Mouse (Mus musculus): ENCODE data around the gene N4bp2l2. TPM values are rescaled to one million over a fixed set of nuclear protein-coding genes. Genes with fewer than 3 reads are reported as not detected.

The N4bp2l2 gene
- polyA plus RNA-seq, 1 experiment from 2014 or later, result 17.4 TPM

GRCm38 (mm10) chr5:150566971-150567370 is 99.0 kb downstream of the N4bp2l2 start:
- Histone ChIP-seq H3K9me3 (replicated peaks; ENCODE audit: control insufficient read depth, low read length) (no peaks in the 10 kb centered on the region), H3K4me1 (ENCODE audit: control insufficient read depth, low read depth, low read length) (no peaks in the 10 kb centered on the region), H3K27ac (ENCODE audit: low read length) (no peak overlapping the region), H3K36me3 (ENCODE audit: control insufficient read depth, insufficient read depth) (peaks cover 19% of the 10 kb centered on the region), H3K9ac (ENCODE audit: low read depth, low read length) (no peak overlapping the region), H3K4me3 (ENCODE audit: low read depth, low read length) (no peak overlapping the region), H3K4me2 (ENCODE audit: low read depth, low read length) (no peak overlapping the region), H3K27me3 (ENCODE audit: control insufficient read depth, insufficient read depth, low read depth, low read length) (no peaks in the 10 kb centered on the region)
- WGBS (ENCODE audit: insufficient replicate concordance), result 86% methylated on average over 5 of the region's 5 CpGs
- no peak for ATAC-seq (ENCODE audit: low read depth)

- 53% methylated on average over 3 of the region's 3 CpGs for WGBS (ENCODE audit: insufficient replicate concordance)
- Histone ChIP-seq H3K27ac (ENCODE audit: low read length) (no peak overlapping the region), H3K4me2 (ENCODE audit: low read depth, low read length) (no peak overlapping the region), H3K27me3 (ENCODE audit: control insufficient read depth, insufficient read depth, low read depth, low read length) (no peaks in the 10 kb centered on the region), H3K9ac (ENCODE audit: low read depth, low read length) (no peak overlapping the region), H3K4me1 (ENCODE audit: control insufficient read depth, low read depth, low read length) (no peaks in the 10 kb centered on the region), H3K36me3 (ENCODE audit: control insufficient read depth, insufficient read depth) (peaks cover 19% of the 10 kb centered on the region), H3K9me3 (replicated peaks; ENCODE audit: control insufficient read depth, low read length) (no peaks in the 10 kb centered on the region), H3K4me3 (ENCODE audit: low read depth, low read length) (no peak overlapping the region)
- no peak for ATAC-seq (ENCODE audit: low read depth)
These were observed 99.8 kb downstream of the N4bp2l2 start for GRCm38 (mm10) chr5:150566226-150566625.

GRCm38 (mm10) chr5:150564426-150564825 is 101.6 kb downstream of the N4bp2l2 start:
- ATAC-seq (ENCODE audit: low read depth), result no peak
- H3K4me1 ChIP-seq (ENCODE audit: control insufficient read depth, low read depth, low read length), result no peaks in the 10 kb centered on the region
- no peak overlapping the region for H3K4me3 ChIP-seq (ENCODE audit: low read depth, low read length)
- H3K9me3 ChIP-seq (replicated peaks; ENCODE audit: control insufficient read depth, low read length), result no peaks in the 10 kb centered on the region
- no peak overlapping the region for H3K4me2 ChIP-seq (ENCODE audit: low read depth, low read length)
- H3K27ac ChIP-seq (ENCODE audit: low read length), result no peak overlapping the region
- WGBS (ENCODE audit: insufficient replicate concordance), result 84% methylated on average over 6 of the region's 6 CpGs
- peaks cover 24% of the 10 kb centered on the region for H3K36me3 ChIP-seq (ENCODE audit: control insufficient read depth, insufficient read depth)
- H3K9ac ChIP-seq (ENCODE audit: low read depth, low read length), result no peak overlapping the region
- no peaks in the 10 kb centered on the region for H3K27me3 ChIP-seq (ENCODE audit: control insufficient read depth, insufficient read depth, low read depth, low read length)

- Histone ChIP-seq H3K36me3 (ENCODE audit: control insufficient read depth, insufficient read depth) (peaks cover 24% of the 10 kb centered on the region), H3K9me3 (replicated peaks; ENCODE audit: control insufficient read depth, low read length) (no peaks in the 10 kb centered on the region), H3K27me3 (ENCODE audit: control insufficient read depth, insufficient read depth, low read depth, low read length) (no peaks in the 10 kb centered on the region), H3K4me3 (ENCODE audit: low read depth, low read length) (no peak overlapping the region), H3K27ac (ENCODE audit: low read length) (no peak overlapping the region), H3K9ac (ENCODE audit: low read depth, low read length) (no peak overlapping the region), H3K4me2 (ENCODE audit: low read depth, low read length) (no peak overlapping the region), H3K4me1 (ENCODE audit: control insufficient read depth, low read depth, low read length) (no peaks in the 10 kb centered on the region)
- 69% methylated on average over 5 of the region's 5 CpGs for WGBS (ENCODE audit: insufficient replicate concordance)
- no peak for ATAC-seq (ENCODE audit: low read depth)
These were observed 104.2 kb downstream of the N4bp2l2 start for GRCm38 (mm10) chr5:150561783-150562182.

GRCm38 (mm10) chr5:150561376-150561775 is 104.6 kb downstream of the N4bp2l2 start:
- Histone ChIP-seq H3K4me3 (ENCODE audit: low read depth, low read length) (no peak overlapping the region), H3K9me3 (replicated peaks; ENCODE audit: control insufficient read depth, low read length) (no peaks in the 10 kb centered on the region), H3K9ac (ENCODE audit: low read depth, low read length) (no peak overlapping the region), H3K4me1 (ENCODE audit: control insufficient read depth, low read depth, low read length) (no peaks in the 10 kb centered on the region), H3K36me3 (ENCODE audit: control insufficient read depth, insufficient read depth) (peaks cover 22% of the 10 kb centered on the region), H3K27ac (ENCODE audit: low read length) (no peak overlapping the region), H3K4me2 (ENCODE audit: low read depth, low read length) (no peak overlapping the region), H3K27me3 (ENCODE audit: control insufficient read depth, insufficient read depth, low read depth, low read length) (no peaks in the 10 kb centered on the region)
- no peak for ATAC-seq (ENCODE audit: low read depth)

- ATAC-seq (ENCODE audit: low read depth), result no peak
- Histone ChIP-seq H3K27me3 (ENCODE audit: control insufficient read depth, insufficient read depth, low read depth, low read length) (no peaks in the 10 kb centered on the region), H3K9ac (ENCODE audit: low read depth, low read length) (no peak overlapping the region), H3K4me2 (ENCODE audit: low read depth, low read length) (no peak overlapping the region), H3K36me3 (ENCODE audit: control insufficient read depth, insufficient read depth) (peaks cover 22% of the 10 kb centered on the region), H3K27ac (ENCODE audit: low read length) (no peak overlapping the region), H3K9me3 (replicated peaks; ENCODE audit: control insufficient read depth, low read length) (no peaks in the 10 kb centered on the region), H3K4me3 (ENCODE audit: low read depth, low read length) (no peak overlapping the region), H3K4me1 (ENCODE audit: control insufficient read depth, low read depth, low read length) (no peaks in the 10 kb centered on the region)
- 92% methylated on average over 5 of the region's 5 CpGs for WGBS (ENCODE audit: insufficient replicate concordance)
These were observed 105.1 kb downstream of the N4bp2l2 start for GRCm38 (mm10) chr5:150560851-150561250.

- Histone ChIP-seq H3K4me2 (ENCODE audit: low read depth, low read length) (no peak overlapping the region), H3K36me3 (ENCODE audit: control insufficient read depth, insufficient read depth) (peaks cover 24% of the 10 kb centered on the region), H3K9me3 (replicated peaks; ENCODE audit: control insufficient read depth, low read length) (no peaks in the 10 kb centered on the region), H3K4me3 (ENCODE audit: low read depth, low read length) (no peak overlapping the region), H3K27ac (ENCODE audit: low read length) (no peak overlapping the region), H3K27me3 (ENCODE audit: control insufficient read depth, insufficient read depth, low read depth, low read length) (no peaks in the 10 kb centered on the region), H3K9ac (ENCODE audit: low read depth, low read length) (no peak overlapping the region), H3K4me1 (ENCODE audit: control insufficient read depth, low read depth, low read length) (no peaks in the 10 kb centered on the region)
- ATAC-seq (ENCODE audit: low read depth), result no peak
- 90% methylated on average over 6 of the region's 6 CpGs for WGBS (ENCODE audit: insufficient replicate concordance)
These were observed 106.4 kb downstream of the N4bp2l2 start for GRCm38 (mm10) chr5:150559519-150560103.

Other genes starting within 250 kb of the N4bp2l2 start
- not detected in 2 replicates for gene Zar1l, start 148.0 kb downstream of the N4bp2l2 start, polyA plus RNA-seq (2015; fragmentation: Nextera tagmentation; extraction: Ambion mirVana)
- gene Brca2, start 143.6 kb downstream of the N4bp2l2 start, polyA plus RNA-seq (2015; fragmentation: Nextera tagmentation; extraction: Ambion mirVana), result 17.0 and 17.1 TPM in 2 replicates
- 17.4 and 17.7 TPM in 2 replicates for gene N4bp2l1, start 69.0 kb downstream of the N4bp2l2 start, polyA plus RNA-seq (2015; fragmentation: Nextera tagmentation; extraction: Ambion mirVana)
- gene Pds5b, start 7.6 kb upstream of the N4bp2l2 start, polyA plus RNA-seq (2015; fragmentation: Nextera tagmentation; extraction: Ambion mirVana), result 8.5 and 9.2 TPM in 2 replicates

Data from liver, embryonic 16.5 days (tissue).